Mouse (Mus musculus) liver, embryonic 13.5 days (tissue): ENCODE measurements around the gene Cops9. TPM values are rescaled to one million over a fixed set of nuclear protein-coding genes. Genes with fewer than 3 reads are reported as not detected.

Source experiments
- ATAC-seq: fragments of 200-750 bp; cut with Nextera tagmentation; 2 replicates; pipeline ENCODE4 v1.8.0; 2017; ENCODE audit warnings: low read depth, mild to moderate bottlenecking, moderate number of reproducible peaks, moderate library complexity
- DNase-seq: peaks from one replicate; pipeline ENCODE4 v3.0.0; 2022
- H3K27ac ChIP-seq: fragments of 300-500 bp; sonication (generic); 2 replicates; pipeline ENCODE4 v1.5.1; 2015; ENCODE audit warnings: moderate library complexity, mild to moderate bottlenecking, inconsistent platforms
- H3K27me3 ChIP-seq: fragments of 300-500 bp; sonication (generic); 2 replicates; pipeline ENCODE4 v1.6.1; 2015; ENCODE audit warnings: mild to moderate bottlenecking, inconsistent platforms
- H3K36me3 ChIP-seq: fragments of 300-500 bp; sonication (generic); 2 replicates; pipeline ENCODE4 v1.6.1; 2015; ENCODE audit warnings: mild to moderate bottlenecking, inconsistent platforms
- H3K4me1 ChIP-seq: fragments of 300-500 bp; sonication (generic); replicated peaks from 2 replicates; pipeline ENCODE4 v1.6.1; 2015; ENCODE audit warnings: inconsistent platforms
- H3K4me2 ChIP-seq: fragments of 300-500 bp; sonication (generic); 2 replicates; pipeline ENCODE4 v1.6.1; 2015; ENCODE audit warnings: inconsistent platforms, mild to moderate bottlenecking, moderate library complexity
- H3K4me3 ChIP-seq: fragments of 300-500 bp; sonication (generic); replicated peaks from 2 replicates; pipeline ENCODE4 v1.5.1; 2015; ENCODE audit warnings: mild to moderate bottlenecking, inconsistent platforms
- H3K9ac ChIP-seq: fragments of 300-500 bp; sonication (generic); 2 replicates; pipeline ENCODE4 v1.6.1; 2015; ENCODE audit warnings: mild to moderate bottlenecking, inconsistent platforms
- H3K9me3 ChIP-seq: fragments of 300-500 bp; sonication (generic); replicated peaks from 2 replicates; pipeline ENCODE4 v1.6.1; 2016; ENCODE audit warnings: inconsistent platforms
- WGBS: fragments of 180-500 bp; shearing (Covaris S2); methylation state at CpG from one replicate; pipeline ENCODE4 v1.1.7; 2015; ENCODE audit not compliant: insufficient replicate concordance; 5-methylcytosine and 5-hydroxymethylcytosine counted together
- polyA plus RNA-seq: library from polyadenylated mRNA; unstranded; fragments of >200 nt; fragmentation: Nextera tagmentation; extraction: Ambion mirVana; gene quantifications from 2 replicates; pipeline ENCODE4 v1.2.1, GENCODE M21; 2015

Cops9 gene
- polyA plus RNA-seq, 1 experiment from 2014 or later = 226 TPM

DNA sequence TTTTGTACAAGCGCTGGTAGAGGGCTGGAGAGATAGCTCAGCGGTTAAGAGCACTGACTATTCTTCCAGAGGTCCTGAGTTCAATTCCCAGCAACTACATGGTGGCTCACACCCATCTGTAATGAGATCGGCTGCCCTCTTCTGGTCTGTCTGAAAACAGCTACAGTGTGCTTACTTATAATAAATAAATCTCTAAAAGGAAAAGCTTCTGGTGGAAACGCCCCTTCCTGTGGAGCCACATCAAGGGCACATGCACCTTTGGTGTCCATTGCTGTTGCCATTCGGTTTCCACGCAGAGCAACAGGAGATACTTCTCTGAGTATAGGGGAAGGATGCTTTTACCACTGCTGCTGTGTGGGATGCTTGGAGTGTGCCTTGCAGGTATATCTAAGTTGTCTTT lies 8.8 kb downstream of the Cops9 start:
- H3K27ac ChIP-seq = no peak overlapping the region
- 54% methylated on average over 6 of the region's 6 CpGs for WGBS
- no peak for ATAC-seq

DNA sequence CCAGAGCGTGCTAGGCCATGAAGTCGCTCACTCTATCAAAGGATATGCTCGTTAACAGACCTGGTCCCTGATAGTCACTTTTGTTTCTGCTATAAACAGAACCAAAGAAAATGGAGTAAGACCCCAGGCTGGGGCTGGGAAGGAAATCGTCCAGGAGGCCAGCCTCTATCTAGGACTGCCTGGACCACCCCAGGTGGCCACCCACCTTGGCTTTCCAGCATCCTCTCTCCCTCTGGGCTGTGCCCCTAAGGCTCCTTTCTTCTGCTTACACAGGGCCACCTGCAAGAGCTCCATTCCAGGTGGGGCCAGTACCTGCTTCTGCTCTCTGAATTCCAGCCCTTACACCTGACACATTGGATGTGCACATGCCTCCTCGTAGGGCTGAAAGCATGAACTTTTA lies 9.6 kb downstream of the Cops9 start:
- Histone ChIP-seq H3K36me3 (peaks cover 16% of the 10 kb centered on the region), H3K27ac (no peak overlapping the region), H3K4me3 (no peak overlapping the region), H3K9ac (no peak overlapping the region), H3K4me1 (no peaks in the 10 kb centered on the region), H3K27me3 (no peaks in the 10 kb centered on the region), H3K9me3 (no peaks in the 10 kb centered on the region), H3K4me2 (no peak overlapping the region)
- DNase-seq (no peak), ATAC-seq (no peak)
- 64% methylated on average over 5 of the region's 5 CpGs for WGBS

More for the DNA sequence above, 8.8 kb downstream of the Cops9 start:
- Histone ChIP-seq H3K4me3 (no peak overlapping the region), H3K4me1 (no peaks in the 10 kb centered on the region), H3K36me3 (peaks cover 23% of the 10 kb centered on the region), H3K9me3 (no peaks in the 10 kb centered on the region), H3K27me3 (no peaks in the 10 kb centered on the region), H3K4me2 (no peak overlapping the region), H3K9ac (no peak overlapping the region)
- DNase-seq = no peak

DNA sequence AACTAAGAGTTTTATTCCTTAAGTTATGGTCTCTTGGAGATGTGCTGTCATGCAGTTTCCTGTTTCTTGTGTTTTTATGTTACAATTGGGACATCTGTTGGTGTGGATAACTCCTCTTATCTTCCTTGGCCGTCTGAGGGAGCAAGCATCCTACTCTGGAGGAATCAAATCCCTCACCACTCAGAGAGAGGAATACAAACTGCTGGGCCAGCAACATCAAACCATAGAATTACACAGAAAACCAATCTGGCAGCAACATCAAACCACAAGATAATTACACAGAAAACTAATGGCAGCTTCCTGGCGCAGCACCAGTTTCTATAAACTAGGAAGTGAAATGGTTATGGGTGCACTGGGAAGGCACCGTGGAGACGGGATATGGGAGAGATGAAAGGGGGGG lies 13.6 kb downstream of the Cops9 start:
- Histone ChIP-seq H3K4me3 (no peak overlapping the region), H3K9ac (no peak overlapping the region), H3K4me1 (no peaks in the 10 kb centered on the region), H3K4me2 (no peak overlapping the region), H3K36me3 (no peaks in the 10 kb centered on the region), H3K9me3 (no peaks in the 10 kb centered on the region), H3K27me3 (no peaks in the 10 kb centered on the region), H3K27ac (no peak overlapping the region)
- DNase-seq (no peak), ATAC-seq (no peak)
- 47% methylated on average over 4 of the region's 4 CpGs for WGBS

DNA sequence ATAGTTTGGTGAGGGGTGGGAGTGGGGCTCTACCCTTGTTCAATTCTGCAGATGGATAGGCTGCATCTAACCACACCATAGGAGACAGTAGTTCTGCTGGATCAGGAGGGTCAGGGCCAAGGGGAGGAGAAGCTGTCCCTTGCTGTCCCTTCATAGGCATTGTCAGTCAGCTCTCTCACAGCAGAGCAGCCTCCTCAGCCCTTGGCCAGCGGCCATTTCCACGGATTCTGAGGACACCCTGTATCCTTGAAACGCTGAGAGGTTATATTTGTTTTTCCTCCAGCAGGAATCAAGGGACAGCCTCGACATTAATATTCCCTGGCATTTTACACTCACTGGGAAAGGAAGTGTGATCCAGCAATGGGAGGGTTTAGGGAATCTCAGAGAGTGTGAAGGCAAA lies 23.4 kb downstream of the Cops9 start:
- WGBS = 46% methylated on average over 4 of the region's 4 CpGs
- no peaks in the 10 kb centered on the region for H3K36me3 ChIP-seq
- ATAC-seq = no peak

DNA sequence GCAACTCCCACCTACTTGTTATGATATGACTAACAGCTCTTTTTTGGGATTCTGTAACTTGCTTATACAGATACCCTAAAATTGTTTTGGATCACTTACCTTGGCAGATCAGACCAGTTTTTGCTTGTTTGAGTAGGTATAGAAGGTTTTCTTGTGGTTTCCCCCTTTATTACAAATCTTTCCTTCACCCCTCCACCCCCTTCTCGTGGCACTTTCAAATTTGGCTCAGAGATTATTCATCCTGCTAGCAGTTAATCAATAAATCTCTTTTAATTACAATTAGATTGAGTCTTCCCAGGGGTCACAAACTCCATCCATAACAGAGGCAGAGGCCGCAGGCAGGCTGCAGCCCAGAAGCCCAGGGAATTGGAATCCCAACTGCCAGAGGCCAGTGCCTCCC lies 24.3 kb downstream of the Cops9 start, which contains the start of gene Olfr12:
Gene Olfr12, plus strand, starts transcription at position 301 of the 400 bp plus-strand sequence.
- Histone ChIP-seq H3K4me2 (no peak within 1 kb of the TSS), H3K36me3 (no peaks in the 10 kb centered on the region), H3K27ac (no peak within 1 kb of the TSS), H3K9ac (no peak within 1 kb of the TSS), H3K4me3 (no peak within 1 kb of the TSS), H3K4me1 (no peaks in the 10 kb centered on the region), H3K27me3 (0 out of 2 replicates have a peak, but pooled peaks cover 2% of the 10 kb centered on the region), H3K9me3 (no peaks in the 10 kb centered on the region)
- no peak for DNase-seq
- no peak for ATAC-seq
- 49% methylated on average over 2 of the region's 2 CpGs for WGBS

More for the DNA sequence above, 23.4 kb downstream of the Cops9 start:
- Histone ChIP-seq H3K9ac (no peak overlapping the region), H3K27me3 (0 out of 2 replicates have a peak, but pooled peaks cover 2% of the 10 kb centered on the region), H3K4me2 (no peak overlapping the region), H3K27ac (no peak overlapping the region), H3K4me3 (no peak overlapping the region), H3K9me3 (no peaks in the 10 kb centered on the region), H3K4me1 (no peaks in the 10 kb centered on the region)
- no peak for DNase-seq

DNA sequence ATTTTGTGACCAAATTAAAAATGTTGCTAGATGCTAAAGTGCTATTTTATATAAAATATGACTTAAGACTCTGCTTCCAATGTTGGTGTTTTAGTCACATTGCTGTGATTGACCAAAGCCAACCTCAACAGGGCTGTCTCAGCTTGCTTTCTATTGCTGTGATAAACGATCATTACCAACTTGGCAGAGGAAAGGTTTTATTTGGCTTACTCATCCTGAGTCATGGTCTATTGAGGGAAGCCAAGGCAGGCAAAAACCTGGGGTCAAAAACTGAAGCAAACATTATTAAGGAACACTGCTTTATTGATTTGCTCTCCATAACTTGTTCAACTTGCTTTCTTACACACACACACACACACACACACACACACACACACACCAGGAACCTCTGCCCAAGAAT lies 25.7 kb downstream of the Cops9 start:
- Histone ChIP-seq H3K4me2 (no peak overlapping the region), H3K9ac (no peak overlapping the region), H3K9me3 (no peaks in the 10 kb centered on the region), H3K4me1 (no peaks in the 10 kb centered on the region), H3K4me3 (no peak overlapping the region), H3K36me3 (no peaks in the 10 kb centered on the region), H3K27me3 (0 out of 2 replicates have a peak, but pooled peaks cover 2% of the 10 kb centered on the region), H3K27ac (no peak overlapping the region)
- ATAC-seq (no peak), DNase-seq (no peak)
- 55% methylated on average over 1 of the region's 1 CpGs for WGBS

DNA sequence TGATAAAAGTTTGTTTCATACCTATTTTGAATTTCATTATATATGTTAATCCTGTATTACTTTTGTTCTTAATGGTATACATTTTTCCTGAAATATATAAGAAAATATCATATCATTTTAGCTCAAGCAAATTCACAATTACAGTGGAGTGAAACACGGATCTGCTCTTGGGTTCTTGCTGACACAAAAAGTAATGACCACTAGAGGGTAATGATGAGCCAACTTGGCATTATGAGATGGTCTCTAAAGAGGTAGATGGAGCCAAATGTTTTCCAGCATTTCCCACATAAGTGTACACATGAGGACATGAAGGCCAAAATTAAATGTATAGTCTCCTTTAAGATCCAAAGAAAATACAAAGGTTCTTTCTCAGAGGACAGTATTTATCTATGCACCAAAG lies 27.3 kb downstream of the Cops9 start:
- WGBS = 7% methylated on average over 1 of the region's 1 CpGs
- Histone ChIP-seq H3K4me3 (no peak overlapping the region), H3K9me3 (no peaks in the 10 kb centered on the region), H3K27ac (no peak overlapping the region), H3K4me2 (no peak overlapping the region), H3K27me3 (0 out of 2 replicates have a peak, but pooled peaks cover 2% of the 10 kb centered on the region), H3K9ac (no peak overlapping the region), H3K4me1 (no peaks in the 10 kb centered on the region), H3K36me3 (no peaks in the 10 kb centered on the region)
- ATAC-seq (no peak), DNase-seq (no peak)

DNA sequence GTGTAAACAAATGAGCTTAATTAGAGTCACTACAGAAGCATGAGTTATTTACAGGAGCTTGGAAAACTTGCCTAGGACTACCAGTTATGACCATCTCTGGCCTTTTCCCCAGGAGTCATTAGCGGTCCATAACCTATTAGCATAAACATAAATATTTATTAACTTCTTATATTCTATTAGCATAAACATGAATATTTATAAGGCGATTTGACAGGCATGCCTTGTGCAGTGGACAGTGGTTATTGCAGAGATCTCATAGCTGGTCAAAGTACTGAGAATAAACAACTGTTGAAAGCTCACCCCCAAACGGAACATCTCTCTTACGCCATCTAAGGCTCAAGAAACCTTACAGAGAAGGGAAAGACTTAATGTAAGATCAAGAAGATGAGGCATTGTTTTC lies 28.6 kb downstream of the Cops9 start:
- WGBS = 43% methylated on average over 4 of the region's 4 CpGs
- Histone ChIP-seq H3K9ac (no peak overlapping the region), H3K27ac (no peak overlapping the region), H3K36me3 (no peaks in the 10 kb centered on the region), H3K4me1 (no peaks in the 10 kb centered on the region), H3K27me3 (0 out of 2 replicates have a peak, but pooled peaks cover under 1% of the 10 kb centered on the region), H3K4me2 (no peak overlapping the region), H3K9me3 (no peaks in the 10 kb centered on the region), H3K4me3 (no peak overlapping the region)
- DNase-seq = no peak
- ATAC-seq = no peak

DNA sequence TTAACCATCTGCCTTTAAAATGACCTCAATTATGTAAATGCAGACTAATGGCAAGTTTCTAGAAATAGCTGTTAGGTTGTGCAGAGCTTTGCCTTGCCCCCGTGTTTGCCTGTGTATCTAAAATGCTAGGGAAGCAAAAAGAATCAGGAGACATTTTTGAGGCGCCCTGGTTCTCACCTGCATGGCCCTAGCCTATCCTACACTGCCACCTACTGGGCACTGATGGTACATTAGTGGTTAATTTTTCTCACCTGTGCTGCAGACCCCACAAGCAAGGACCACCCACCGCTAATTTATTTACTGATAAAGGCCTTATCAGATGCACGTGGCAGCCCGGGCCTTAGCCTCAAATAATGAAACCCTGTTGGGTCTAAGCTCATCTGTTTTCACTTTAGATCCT lies 30.8 kb downstream of the Cops9 start:
- ATAC-seq (no peak), DNase-seq (peak; percentile 7)
- no peaks in the 10 kb centered on the region for H3K9me3 ChIP-seq
- no peaks in the 10 kb centered on the region for H3K36me3 ChIP-seq
- H3K9ac ChIP-seq = no peak overlapping the region
- H3K27me3 ChIP-seq = no peaks in the 10 kb centered on the region
- no peak overlapping the region for H3K4me3 ChIP-seq
- H3K27ac ChIP-seq = no peak overlapping the region
- no peaks in the 10 kb centered on the region for H3K4me1 ChIP-seq
- H3K4me2 ChIP-seq = no peak overlapping the region
- 4% methylated on average over 5 of the region's 5 CpGs for WGBS

DNA sequence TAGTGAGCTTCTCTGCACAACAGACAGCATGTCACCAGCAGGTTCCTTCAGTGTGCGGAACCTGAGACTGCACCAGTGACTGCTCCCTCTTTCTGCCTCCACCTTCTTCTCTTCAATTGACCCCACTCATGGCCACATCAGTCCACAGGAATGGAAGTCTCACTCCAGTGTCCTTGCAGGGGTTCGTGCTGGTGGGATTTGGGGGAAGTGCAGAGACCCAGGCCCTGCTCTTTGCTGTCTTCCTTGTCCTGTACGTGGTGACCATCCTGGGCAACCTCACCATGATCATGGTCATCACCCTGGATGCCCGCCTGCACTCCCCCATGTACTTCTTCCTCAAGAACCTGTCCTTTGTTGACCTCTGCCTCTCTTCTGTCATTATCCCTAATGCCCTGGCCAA lies 34.1 kb downstream of the Cops9 start:
- no peak overlapping the region for H3K27ac ChIP-seq
- no peak for ATAC-seq
- H3K9me3 ChIP-seq = no peaks in the 10 kb centered on the region
- H3K4me3 ChIP-seq = no peak overlapping the region
- WGBS = 44% methylated on average over 4 of the region's 4 CpGs
- H3K4me1 ChIP-seq = no peaks in the 10 kb centered on the region
- no peak overlapping the region for H3K4me2 ChIP-seq
- H3K36me3 ChIP-seq = no peaks in the 10 kb centered on the region
- no peak for DNase-seq
- no peak overlapping the region for H3K9ac ChIP-seq
- H3K27me3 ChIP-seq = no peaks in the 10 kb centered on the region

DNA sequence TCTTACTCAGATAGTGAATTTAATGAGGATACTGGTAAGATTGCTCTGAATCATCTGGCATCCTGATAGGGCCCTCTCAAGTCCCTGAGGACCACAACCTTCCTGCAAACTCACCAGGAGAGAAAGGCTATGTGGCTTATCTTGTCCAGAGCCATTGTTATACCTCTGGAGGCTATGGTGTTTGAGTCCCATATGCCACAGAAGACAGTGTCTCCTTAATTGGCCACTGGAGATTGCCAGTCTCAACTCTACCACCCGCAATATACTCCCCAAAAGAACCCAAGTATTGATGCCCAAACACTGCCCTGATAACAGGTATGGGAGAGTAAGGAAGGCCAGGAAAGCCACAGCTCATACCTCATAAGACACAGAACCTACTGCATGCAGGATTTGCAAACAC lies 36.3 kb downstream of the Cops9 start, which contains the start of gene Olfr1410:
Gene Olfr1410, plus strand, starts transcription at position 301 of the 400 bp plus-strand sequence.
- Histone ChIP-seq H3K36me3 (no peaks in the 10 kb centered on the region), H3K4me3 (no peak within 1 kb of the TSS), H3K9me3 (no peaks in the 10 kb centered on the region), H3K4me1 (no peaks in the 10 kb centered on the region), H3K9ac (no peak within 1 kb of the TSS), H3K27me3 (no peaks in the 10 kb centered on the region), H3K27ac (no peak within 1 kb of the TSS), H3K4me2 (no peak within 1 kb of the TSS)
- 72% methylated on average over 1 of the region's 1 CpGs for whole genome bisulfite sequencing
- no peak for ATAC-seq
- no peak for DNase-seq

DNA sequence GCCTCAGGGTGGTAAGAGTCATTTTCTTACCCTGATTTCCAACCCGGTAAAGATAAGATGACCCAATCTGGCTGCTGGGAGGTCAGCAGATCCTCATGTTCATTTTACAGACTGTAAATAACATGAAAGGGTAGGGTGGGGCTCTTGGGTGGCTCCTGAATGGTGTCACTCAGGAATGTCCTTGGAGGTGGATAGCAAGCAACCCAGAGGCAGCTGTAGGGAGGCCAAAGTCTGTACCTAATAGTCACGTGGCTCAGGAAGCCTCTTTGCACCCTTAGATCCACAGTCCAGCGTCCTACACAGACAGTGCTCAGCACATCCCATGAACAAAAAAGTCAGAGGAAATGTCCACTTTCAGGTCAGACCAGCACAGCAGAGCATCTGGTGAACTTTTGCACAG lies 45.8 kb downstream of the Cops9 start:
- ATAC-seq = no peak
- WGBS = 58% methylated on average over 3 of the region's 3 CpGs
- no peaks in the 10 kb centered on the region for H3K27me3 ChIP-seq

More for the DNA sequence above, 45.8 kb downstream of the Cops9 start:
- no peaks in the 10 kb centered on the region for H3K4me1 ChIP-seq
- no peaks in the 10 kb centered on the region for H3K9me3 ChIP-seq
- DNase-seq = no peak
- H3K36me3 ChIP-seq = no peaks in the 10 kb centered on the region
- H3K9ac ChIP-seq = no peak overlapping the region
- H3K4me2 ChIP-seq = no peak overlapping the region
- H3K27ac ChIP-seq = no peak overlapping the region
- H3K4me3 ChIP-seq = no peak overlapping the region
